Mouse (Mus musculus): ENCODE measurements around the gene 1700021F07Rik. TPM values are rescaled to one million over a fixed set of nuclear protein-coding genes. Genes with fewer than 3 reads are reported as not detected.

The 1700021F07Rik gene
- total RNA-seq (2022) = not detected

DNA sequence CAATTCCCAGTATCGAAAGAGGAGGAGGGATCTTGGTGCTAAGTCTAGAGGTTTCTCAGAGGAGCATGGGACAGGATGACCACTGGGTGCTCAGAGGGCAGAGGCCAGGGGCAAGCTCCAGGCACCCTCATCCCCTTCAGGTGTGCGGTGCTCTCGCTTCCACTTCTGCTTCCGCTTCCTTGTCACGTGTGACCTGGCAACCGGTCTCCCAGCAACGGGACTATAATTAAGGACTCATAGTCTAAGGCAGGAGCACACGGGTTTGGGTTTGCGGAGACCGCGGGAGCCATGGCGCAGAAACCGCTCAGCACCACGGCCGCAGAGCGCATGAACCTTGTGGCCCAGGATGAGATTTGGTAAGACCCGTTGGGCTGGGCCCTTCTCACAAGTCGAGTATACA, at the start of gene 1700021F07Rik:
Gene 1700021F07Rik, plus strand, starts transcription at position 211 of the 400 bp plus-strand sequence.
- DNase-seq (ENCODE audit: low spot score in 2 of 2) = no peak

DNA sequence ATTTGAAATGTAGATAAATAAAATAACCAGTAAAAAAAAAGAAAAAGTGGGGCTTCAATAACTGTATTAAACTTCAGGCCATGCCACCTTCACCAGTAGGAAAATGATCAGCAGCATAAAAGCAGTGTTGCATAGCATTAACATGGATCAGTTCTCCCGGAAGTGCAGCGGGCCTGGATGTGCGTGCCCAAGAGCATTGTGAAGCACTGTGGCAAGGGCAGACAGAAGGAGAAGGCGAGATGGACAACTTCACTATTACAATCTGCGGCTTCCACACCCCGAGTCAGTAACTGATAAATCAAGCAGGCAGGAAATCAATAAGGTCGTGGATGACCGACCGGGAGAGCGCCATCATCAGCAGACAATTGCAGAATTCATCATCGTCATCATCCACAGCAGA, 49.2 kb upstream of the 1700021F07Rik start:
- no peak for DNase-seq (ENCODE audit: low spot score in 2 of 2)

DNA sequence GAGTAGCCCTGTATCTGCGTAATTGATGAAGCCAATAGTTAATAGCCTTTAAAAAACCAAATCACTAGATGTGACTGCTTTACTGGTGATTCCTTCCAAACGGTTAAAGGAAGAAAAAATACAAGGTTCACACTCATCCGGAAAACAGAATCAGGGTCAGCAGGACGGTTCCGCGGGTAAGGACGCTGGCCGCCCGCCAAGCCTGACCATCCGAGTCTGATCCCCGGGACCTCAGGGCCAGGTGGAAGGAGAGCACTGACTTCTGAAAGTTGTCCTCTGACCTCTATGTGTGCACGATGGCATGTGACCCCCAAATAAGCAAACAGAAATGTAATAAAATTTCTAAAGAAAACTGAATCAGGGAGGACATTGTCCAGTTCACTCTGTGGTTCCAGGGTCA, 43.3 kb upstream of the 1700021F07Rik start:
- DNase-seq (ENCODE audit: low spot score in 2 of 2) = no peak

DNA sequence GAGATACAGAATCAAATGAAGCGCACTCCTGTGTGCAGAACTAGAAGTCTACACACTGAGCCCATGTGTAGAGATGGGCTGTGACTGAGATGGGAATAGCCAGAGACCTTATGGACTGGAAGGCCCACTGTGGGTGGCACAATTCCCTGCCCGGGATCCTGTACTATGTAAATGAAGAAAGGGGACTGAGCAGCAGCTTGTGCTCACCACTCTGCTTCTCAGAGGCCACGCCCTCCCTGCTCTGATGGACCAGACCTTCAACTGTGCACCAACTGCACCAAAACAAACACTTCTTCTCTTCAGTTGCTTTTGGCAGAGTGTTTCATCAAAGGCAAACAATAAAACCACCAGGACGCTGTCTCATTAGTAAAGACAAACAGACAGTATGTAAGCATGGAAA, 37.9 kb upstream of the 1700021F07Rik start:
- no peak for DNase-seq (ENCODE audit: low spot score in 2 of 2)

DNA sequence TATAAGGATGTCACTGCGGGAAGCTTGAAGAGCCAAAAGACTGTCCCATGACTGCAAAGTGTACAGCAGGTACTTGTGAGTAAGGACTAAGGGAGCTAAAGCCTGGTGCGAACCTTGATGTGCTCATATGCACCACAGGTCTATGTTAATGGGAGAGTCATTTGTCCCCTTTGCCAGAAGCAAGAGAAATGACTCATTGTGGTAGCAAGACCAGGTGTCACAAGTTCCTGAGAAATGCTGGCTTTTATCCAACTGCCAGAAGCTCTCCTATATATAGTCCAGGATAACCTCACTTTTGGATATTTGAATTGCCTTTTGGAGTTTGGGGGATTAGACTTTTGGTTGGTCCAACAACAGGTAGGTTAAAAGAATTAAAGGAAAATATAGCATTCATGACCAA, 22.8 kb upstream of the 1700021F07Rik start:
- no peak for DNase-seq (ENCODE audit: low spot score in 2 of 2)

DNA sequence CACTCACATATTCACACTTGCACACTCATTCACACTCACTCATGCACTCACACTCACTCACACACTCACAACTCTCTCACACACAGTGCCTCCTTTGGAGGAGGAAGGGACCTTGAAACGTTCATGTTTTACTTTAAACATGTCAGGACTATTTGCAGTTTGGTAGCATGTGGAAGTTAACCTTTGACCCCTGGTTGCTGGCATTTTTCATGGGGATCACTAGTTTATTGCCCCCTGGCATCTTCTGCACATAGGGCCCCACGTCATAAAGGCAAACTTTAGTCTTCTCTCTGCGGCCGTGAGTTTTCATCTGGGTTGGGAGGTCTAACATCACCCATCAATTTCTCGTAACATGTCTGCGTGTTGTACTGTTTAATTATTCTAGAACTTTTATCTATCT, 8.4 kb upstream of the 1700021F07Rik start:
- no peak for DNase-seq (ENCODE audit: low spot score in 2 of 2)

DNA sequence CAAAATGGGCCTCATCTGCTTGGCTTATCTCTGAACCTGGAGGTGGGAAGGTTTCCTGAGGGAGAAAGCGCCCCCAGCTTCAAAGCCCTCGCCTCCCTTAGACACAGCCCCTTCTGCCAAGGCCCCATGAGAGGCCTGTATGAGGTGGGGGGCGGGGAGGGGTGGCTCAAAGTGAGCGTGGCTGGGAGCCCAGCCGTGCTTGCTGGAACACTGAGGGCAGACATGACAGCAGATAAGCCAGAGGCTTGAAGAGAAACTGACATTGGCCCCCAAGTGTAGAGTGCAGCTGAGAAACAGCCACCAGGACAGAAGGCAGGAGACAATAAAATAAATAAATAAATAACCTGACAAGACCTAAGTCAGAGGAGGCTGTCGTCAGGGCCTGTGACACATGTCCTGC, 7.2 kb upstream of the 1700021F07Rik start:
- no peak for DNase-seq (ENCODE audit: low spot score in 2 of 2)

DNA sequence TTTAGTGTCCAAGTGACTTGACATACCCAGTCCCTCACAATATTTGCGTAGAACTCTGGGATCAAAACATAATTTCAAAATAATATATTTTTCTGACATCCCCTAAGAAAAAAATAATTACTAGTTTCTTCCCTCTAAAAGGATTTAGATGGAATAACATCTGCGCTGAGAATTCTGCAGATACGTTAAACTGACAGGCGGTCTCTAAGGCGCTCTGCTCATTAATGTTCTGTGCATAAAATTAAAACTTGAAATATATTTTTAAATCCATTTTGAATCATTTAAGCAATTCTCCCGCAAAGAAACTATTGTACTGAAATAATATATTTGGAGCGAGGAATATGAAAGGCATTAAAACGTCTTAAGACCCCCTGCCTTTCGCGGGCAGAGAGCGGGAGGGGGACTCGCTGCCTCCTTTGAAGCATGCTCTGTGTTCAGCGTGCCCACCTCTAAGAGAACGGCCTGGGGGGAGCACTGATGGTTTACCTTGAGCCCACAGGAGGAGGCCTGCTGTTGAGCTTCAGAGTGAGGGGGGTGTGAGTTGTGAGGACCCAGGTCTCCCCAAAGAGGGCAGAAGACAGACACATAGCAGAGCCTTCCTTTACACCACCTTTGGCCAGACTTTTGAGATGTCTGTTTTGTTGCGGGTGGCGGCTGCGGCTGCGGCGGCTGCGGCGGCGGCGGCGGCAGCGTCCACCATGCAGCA, 6.1 kb upstream of the 1700021F07Rik start:
- DNase-seq (ENCODE audit: low spot score in 2 of 2) = no peak

DNA sequence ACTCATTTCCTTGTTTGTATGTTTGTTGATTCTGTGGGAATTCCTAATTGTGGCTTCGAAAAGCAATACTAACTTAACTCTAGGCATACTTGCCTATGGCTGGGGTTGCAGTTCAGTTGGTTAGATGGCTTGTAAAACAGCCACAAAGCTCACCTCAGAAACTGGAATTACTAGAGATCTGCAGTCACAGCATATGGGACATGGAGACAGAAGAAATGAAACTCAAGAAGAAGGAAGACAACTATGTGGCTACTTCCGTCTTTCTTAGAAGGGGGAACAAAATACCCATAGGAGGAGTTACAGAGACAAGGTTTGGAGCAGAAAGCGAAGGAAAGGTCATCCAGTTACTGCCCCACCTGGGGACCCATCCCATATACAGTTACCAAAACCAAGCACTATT, 6.1 kb downstream of the 1700021F07Rik start:
- no peak for DNase-seq (ENCODE audit: low spot score in 2 of 2)

DNA sequence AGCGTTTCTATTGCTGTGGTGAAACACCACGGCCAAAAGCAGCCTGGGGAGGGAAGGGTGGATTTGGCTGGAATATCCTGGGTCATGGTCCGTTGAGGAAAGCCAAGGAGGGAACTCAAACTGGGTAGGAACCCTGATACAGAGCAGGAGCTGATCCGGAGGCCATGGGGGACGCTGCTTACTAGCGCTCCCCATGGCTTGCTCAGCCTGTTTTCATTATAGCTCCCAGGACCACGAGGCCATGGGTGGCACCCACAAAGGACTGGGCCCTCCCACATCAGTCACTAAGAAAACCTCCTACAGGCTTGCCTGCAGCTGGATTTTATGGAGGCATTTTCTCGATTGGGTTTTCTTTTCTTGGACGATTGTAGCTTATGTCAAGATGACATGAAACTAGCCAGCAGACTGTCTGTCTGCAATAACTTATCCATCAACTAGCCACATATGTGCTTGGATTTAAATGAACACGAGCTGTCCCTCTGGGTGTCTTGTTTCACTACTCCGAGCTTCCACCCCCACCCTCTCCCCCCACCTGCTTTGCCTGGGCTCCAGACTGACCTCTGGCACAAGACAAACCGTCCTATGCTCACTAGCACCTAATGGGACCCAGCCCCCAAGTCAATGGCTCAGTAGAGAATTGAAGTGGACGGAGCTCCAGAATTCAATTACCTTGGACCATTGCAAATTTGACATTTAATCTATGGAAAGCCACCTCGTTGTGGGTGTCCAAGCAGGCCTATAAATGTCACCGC, 10.5 kb downstream of the 1700021F07Rik start:
- no peak for DNase-seq (ENCODE audit: low spot score in 2 of 2)

DNA sequence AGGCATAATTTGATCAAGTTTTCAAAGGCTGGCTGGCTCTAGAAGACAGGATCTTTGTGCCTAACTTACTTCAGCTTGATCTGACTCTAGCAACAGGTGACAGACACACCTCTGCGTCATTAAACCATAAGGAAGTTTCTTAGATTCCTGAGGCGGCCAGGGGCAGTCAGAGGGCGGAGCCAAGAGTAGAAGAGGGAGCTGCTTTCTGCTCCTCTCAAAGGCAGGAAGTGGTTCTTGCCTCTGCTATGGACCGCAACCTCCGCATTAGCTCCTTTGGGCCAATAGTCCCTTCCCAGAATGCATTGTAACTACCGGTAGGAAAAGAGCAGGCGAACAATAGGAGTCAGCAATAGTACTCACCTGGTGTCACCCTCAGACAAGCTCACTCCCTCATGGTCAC, 12.2 kb downstream of the 1700021F07Rik start:
- DNase-seq (ENCODE audit: low spot score in 2 of 2) = no peak

DNA sequence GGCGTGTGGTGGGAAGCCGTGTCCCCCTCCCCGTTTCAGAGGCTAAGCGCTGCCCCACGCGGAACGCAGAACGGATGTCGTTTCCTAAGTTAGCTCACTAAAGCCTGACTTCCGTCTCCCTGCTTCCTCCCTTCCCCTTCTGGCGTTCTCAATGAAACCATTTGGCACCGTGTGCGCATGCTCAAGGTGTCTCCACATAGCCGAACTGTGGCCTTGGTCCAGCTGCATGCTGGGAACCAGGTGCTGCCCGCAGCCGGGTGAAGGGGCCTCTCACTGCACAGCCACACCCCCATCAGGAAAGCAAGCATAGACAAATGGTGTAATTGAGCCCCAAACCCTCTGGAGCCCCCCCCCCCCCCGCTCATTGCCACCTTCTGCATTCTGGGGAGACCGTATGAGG, 13.0 kb downstream of the 1700021F07Rik start:
- no peak for DNase-seq (ENCODE audit: low spot score in 2 of 2)

DNA sequence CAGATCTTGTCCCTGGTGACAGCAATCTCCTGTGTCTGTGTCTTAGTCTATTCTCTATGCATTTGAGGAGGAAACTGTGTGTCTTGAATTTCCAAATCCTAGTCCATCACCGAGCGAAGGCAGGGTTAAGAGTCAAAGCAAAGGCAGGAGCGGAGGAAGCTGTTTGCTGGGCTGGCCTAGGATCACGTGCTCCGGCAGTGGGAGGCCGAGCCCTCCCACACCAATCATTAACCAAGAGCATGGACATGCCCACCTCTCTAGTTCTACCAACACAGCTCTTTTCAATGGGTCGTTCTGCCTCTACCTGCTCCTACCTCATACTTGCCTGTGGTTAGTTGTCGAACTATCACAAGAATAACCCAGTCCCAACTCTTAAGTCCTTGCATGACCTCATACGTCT, 13.5 kb downstream of the 1700021F07Rik start:
- DNase-seq (ENCODE audit: low spot score in 2 of 2) = no peak

DNA sequence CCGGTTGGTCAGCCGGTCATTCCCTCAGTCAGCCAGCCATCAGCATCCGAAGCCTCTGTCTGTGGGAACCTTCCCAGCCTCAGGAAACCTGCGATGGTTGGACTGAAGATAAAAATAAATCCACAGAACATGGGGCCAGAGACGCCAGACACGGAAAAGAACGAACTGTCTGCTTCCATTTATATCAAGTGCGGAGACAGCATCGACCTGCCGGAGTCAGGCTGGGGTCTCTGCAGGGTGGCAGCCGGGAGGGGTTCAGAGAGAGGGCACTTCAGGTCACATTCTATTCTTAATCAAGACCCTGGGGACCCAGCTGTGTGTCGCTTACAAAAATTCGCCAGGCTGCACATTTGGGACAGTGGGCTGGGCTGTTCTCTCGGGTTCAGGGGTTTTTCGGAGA, 17.4 kb downstream of the 1700021F07Rik start:
- no peak for DNase-seq (ENCODE audit: low spot score in 2 of 2)

DNA sequence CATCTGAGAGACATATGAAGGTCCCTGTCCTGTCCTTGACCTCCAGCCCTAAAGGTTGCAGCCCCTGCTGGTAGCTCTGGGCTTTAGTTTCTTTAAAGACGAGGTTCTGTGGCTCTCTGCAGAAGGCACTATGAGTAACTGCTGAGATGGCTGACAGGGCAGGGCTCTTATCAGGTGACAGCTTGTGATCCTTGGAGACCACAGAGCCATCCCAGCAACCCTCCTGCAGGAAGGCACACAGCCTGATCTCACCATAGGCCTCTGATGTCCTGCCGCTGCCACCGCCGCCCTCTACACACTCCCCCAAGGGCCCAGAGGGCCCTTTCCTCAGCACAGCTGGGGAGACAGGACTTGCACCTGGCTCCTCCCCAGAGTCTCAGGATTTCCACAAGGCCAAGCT, 19.4 kb downstream of the 1700021F07Rik start:
- no peak for DNase-seq (ENCODE audit: low spot score in 2 of 2)

DNA sequence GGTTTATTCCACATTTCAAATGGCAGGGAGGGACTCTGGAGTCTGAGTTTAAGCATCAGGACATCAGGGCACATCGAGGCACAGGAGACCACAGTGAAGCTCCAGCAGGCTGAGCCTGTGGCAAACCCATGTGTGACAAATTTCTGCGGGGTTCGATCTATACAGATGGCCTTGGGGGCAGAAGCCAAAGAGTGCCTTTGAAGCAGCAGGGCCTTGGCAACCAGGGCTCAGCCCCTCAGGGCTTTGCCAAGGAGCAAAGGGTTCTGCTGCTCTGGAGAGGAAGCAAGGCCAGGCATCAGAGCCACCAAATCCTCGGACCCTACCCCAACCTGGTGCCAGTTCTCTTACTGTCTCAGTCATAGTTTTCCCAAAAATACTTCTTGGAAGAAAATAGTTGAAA, 20.3 kb downstream of the 1700021F07Rik start:
- DNase-seq (ENCODE audit: low spot score in 2 of 2) = no peak

DNA sequence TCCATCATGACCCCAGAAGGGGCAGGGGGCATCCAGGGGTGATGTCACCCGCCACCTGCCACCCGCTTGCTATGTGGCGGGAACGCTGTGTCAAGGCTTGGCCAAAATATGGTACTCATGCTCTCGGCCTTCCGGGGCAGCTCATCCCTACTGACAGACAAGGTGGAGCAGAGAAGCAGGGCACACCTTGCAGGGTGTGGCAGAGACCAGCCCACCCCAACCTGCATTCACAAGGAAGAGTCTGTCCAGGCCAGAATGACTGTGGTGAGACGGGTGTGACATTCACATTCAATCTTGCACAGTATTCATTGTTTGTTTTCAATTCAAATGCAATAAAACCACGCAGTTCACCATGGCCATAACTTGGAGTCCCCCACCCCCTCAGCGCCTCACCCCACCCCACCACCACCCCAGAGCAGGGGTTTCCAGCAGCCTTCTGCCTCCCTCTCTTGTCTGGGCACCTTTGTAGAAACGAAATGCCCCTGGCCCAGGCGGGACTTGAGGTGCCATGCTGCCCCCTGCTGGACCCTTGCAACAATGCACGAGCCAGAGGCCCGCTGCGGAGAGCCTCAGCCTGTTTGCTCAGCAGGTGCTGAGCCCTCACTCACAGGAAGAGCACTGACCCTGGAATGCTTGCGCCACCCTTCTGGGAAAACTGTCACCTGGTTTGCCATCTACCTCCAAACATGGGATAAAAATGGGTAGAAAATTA, 23.8 kb downstream of the 1700021F07Rik start:
- peak; percentile 39 to 70 for DNase-seq (ENCODE audit: low spot score in 2 of 2)

DNA sequence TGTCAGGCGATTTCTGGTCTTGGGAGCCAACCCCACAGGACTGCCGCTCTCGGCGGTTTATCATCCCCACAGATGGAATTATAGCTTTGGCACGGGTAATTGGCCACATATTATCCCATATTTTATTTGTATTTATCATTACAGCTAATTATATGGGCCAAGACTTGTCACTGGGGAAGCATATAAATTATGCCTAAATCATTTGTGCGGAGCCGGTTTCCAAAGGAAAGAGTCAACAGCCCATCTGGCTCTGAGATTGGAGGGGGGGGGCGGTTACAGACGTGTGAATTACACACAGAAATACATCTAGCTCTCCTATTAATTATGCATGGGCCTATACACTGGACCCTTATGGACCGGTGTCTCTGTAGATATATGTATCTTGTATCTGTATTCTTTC, 26.9 kb downstream of the 1700021F07Rik start:
- DNase-seq (ENCODE audit: low spot score in 2 of 2) = no peak

DNA sequence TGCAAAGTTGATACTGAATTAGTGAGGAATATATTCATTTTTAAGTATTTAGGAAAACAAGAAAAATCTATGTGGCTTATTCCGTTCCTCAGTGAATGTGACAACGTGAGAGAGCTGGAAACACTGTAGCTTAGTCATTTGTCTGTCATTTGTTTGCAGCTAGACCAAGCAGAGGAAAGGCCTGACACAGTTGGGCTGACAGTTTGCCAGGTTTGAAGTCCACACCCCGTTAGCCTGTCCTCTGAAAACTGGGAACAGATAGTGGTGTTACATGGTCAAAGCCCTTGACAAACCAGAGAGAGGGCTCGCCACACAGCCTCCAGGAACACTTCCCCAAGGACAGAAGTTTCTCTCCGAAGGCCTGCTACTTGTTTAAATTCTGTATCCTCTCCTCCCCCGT, 28.3 kb downstream of the 1700021F07Rik start:
- DNase-seq (ENCODE audit: low spot score in 2 of 2) = no peak

DNA sequence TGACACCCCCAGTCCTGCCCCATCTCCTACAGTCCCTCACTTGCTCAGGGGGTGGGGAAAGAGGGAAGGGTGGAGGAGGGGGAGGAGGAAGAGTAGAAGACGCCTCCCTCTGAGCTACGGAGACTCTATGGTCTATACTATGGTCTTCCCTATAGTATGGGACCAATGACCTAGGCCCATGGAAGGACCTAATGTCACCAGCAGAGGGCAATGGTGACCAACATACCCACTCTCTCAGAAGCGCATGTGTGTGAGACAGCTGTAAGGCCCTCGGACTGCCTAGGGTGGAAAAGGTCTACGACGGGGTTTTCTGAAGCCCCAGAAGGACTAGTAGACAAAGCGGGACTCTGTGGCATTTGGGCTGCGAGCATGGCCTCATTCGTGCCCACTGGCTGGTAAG, 31.5 kb downstream of the 1700021F07Rik start:
- DNase-seq (ENCODE audit: low spot score in 2 of 2) = no peak

DNA sequence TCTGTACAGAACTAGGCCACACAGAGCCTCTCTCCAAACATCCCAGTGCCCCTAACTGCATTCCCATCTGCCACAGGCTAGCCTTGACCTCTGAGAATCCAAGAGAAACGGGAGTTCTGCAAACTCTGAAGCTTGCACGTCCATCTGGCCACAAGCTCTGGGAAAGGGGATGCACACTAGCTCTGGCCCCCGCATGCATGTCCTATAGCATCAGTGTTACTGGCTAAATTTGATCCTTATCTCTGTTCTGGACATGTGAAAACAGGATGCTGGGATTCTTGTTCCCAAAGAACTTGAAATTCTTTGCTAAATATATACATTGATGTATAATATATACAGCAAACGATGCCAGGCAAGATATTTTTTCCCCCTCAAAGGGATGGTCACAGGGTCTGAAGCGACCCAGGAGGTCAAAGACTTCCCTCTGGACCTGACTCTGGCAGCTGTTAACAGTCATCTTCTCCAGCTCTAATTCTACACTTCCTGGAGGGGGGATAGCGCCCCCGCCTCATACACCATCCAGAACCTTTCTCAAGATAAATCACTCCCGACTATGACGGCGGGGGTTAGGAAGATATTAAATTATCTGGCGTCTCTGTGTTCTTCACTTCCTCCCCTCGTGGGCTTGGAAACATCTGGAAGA, 36.5 kb downstream of the 1700021F07Rik start:
- no peak for DNase-seq (ENCODE audit: low spot score in 2 of 2)

DNA sequence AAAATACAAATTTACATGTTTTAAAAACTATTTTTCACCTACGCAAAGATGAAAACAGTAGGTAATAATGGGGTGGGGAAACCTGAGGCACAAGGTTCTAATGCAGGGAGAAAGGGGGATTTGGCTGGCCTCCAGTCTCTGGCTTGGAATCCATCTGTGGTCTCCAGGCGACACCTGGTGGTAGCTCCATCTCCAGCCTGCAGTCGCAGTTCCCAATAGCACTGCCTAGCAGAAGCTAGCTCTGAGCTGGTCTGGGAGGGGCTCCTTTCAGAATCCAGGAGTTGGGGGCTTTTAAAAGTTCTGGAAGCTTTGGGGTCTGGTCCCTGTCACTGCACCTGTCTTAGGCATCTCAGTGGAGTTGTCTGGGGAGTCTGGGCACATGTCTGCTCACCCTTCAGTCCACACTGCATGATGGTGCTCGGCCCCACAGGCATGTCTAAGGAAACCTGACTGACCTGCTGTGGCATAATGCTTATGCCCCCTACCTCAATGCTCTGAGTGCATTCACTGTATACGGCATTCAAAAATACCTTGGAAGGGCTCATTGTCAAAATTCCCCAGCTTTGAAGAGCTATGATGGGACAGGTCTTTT, 39.6 kb downstream of the 1700021F07Rik start:
- DNase-seq (ENCODE audit: low spot score in 2 of 2) = peak; percentile 27 to 45
